Mouse (Mus musculus) mesoderm, embryonic 11.5 days (tissue): ENCODE results near the gene Lrrc20.

Source experiments
- DNase-seq: peaks from one replicate; pipeline ENCODE4 v3.0.0-alpha.2; 2012; ENCODE audit warnings: low read depth, low spot score

Lrrc20 gene

GRCm38 (mm10) chr10:61512215-61512889, 36.8 kb downstream of the Lrrc20 start:
- DNase-seq = no peak

- DNase-seq = no peak
Measured at GRCm38 (mm10) chr10:61516866-61517265, 41.3 kb downstream of the Lrrc20 start.

- DNase-seq = no peak
Measured at GRCm38 (mm10) chr10:61517296-61518071, 41.9 kb downstream of the Lrrc20 start.

GRCm38 (mm10) chr10:61518320-61518719, 42.7 kb downstream of the Lrrc20 start:
- no peak for DNase-seq

- no peak for DNase-seq
Measured at GRCm38 (mm10) chr10:61519491-61519890, 43.9 kb downstream of the Lrrc20 start.

GRCm38 (mm10) chr10:61520714-61521113, 45.1 kb downstream of the Lrrc20 start:
- DNase-seq = no peak

GRCm38 (mm10) chr10:61530936-61531335, 55.3 kb downstream of the Lrrc20 start:
- DNase-seq = no peak

GRCm38 (mm10) chr10:61533285-61533684, 57.7 kb downstream of the Lrrc20 start:
- DNase-seq = no peak

GRCm38 (mm10) chr10:61534371-61535101, 58.9 kb downstream of the Lrrc20 start:
- peak; percentile 66 for DNase-seq

GRCm38 (mm10) chr10:61535441-61535840, 59.8 kb downstream of the Lrrc20 start:
- DNase-seq = no peak

- peak; percentile 40 for DNase-seq
Measured at GRCm38 (mm10) chr10:61536130-61537035, 60.8 kb downstream of the Lrrc20 start.

GRCm38 (mm10) chr10:61537036-61537380, 61.4 kb downstream of the Lrrc20 start:
- no peak for DNase-seq

GRCm38 (mm10) chr10:61538446-61538845, 62.8 kb downstream of the Lrrc20 start:
- no peak for DNase-seq

- DNase-seq = no peak
Measured at GRCm38 (mm10) chr10:61544127-61544862, 68.7 kb downstream of the Lrrc20 start.

- DNase-seq = no peak
Measured at GRCm38 (mm10) chr10:61544863-61545240, 69.3 kb downstream of the Lrrc20 start.

GRCm38 (mm10) chr10:61550106-61550505, 74.5 kb downstream of the Lrrc20 start:
- DNase-seq = no peak

GRCm38 (mm10) chr10:61555155-61555554, 79.6 kb downstream of the Lrrc20 start:
- no peak for DNase-seq

- DNase-seq = no peak
Measured at GRCm38 (mm10) chr10:61558631-61559030, 83.0 kb downstream of the Lrrc20 start.

GRCm38 (mm10) chr10:61559544-61559943, 83.9 kb downstream of the Lrrc20 start:
- no peak for DNase-seq

GRCm38 (mm10) chr10:61563550-61563949, 87.9 kb downstream of the Lrrc20 start:
- DNase-seq = no peak

- no peak for DNase-seq
Measured at GRCm38 (mm10) chr10:61564408-61564807, 88.8 kb downstream of the Lrrc20 start.
